Mouse (Mus musculus): ENCODE data around the gene Cit.
A peak's percentile ranks its signal among the peaks of the same experiment; 100 is the strongest.

The Cit gene

DNA sequence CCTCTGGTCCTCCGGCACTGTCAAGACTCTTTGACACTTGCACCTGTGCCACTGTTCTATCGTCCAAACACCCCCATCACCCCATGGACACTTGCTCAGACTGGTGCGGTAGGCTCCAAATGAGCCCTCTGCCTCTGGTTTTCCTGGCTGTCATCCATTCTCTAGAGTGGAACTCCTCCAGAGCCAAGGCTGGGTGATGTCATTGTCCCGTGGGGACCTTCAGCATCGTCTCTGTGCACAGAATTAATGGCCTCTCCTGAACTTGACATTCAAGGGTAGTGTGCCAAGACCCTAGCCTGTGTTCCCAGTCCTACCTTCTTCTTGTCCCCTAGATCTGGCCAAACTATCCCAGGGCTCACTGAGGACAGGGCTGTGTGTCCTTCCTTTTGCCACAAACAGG lies 70.4 kb downstream of the Cit start:
- DNase-seq (ENCODE audit: low read depth), result no peak

DNA sequence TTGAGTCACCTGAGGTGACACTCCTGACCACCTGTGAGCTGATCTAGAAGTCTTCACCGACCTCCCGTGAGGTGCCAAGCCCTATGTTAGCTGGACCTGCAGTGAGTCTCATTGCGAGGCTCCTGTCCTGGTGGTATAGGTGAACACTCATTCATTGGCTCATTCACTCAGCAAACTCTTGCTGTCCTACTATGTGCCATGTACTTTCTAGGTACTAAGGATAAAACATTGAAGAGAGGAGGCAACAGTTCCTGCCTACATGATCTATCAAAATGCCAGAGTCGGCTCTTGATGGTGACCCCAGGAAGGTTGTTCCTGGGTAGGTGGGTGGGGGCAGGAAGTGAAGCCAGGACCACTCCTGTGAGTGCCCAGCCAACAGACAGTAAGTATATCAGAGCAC lies 72.9 kb downstream of the Cit start:
- no peak for DNase-seq (ENCODE audit: low read depth)

DNA sequence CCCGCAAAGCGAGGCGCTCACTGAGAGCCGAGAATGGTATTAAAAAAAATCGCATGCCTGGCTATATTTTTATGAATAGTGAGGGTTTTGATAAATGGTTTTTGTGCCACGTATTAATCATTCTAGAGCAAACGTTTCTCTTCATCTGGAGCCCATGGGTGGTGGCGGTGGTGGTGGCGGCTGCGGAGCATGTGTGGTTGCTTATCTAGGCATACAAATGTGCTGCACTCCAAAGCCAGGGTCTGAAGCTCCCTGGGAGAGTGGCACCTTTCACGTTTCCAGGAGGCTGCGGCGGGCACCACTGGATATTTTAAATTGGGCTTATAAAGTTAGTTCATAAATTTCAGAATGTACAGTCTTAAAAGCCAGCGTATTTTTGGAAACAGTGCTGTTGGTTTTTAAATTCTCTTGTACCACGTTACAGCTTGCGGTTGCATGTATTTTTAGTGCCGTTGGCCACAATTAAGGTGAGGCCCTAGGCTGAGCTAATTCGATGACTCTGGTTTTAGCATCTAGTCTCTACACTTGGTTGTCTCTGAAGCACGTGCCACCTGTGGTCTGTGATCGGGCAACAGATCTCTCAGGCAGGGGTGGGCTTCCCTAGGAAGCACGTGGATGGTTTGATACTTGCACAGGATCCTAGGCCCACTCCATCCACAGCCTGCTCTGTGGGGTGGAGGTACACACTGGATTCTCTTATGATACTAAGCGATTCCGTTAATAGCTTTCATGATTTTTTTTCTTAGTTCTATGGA lies 73.7 kb downstream of the Cit start:
- no peak for DNase-seq (ENCODE audit: low read depth)

DNA sequence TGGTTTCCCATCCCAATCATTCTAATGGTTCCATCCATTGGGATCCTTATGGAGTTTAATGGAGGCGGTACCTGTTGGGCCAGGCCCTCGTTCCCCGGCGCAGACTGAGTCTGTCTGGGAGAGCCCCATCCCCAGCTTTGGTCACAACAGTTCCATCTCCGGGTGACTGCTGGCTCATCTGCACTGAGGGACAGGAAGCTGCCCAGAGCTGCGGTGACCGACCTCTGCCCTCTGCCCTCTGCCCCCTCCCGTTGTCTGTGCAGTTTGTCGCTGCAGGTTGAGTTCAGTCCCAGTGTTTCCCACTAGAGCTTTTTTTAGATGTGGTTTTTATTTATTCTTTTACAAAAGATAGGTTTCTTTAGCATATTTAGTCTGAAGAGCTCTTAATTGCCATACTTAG lies 76.9 kb downstream of the Cit start:
- no peak for DNase-seq (ENCODE audit: low read depth)

DNA sequence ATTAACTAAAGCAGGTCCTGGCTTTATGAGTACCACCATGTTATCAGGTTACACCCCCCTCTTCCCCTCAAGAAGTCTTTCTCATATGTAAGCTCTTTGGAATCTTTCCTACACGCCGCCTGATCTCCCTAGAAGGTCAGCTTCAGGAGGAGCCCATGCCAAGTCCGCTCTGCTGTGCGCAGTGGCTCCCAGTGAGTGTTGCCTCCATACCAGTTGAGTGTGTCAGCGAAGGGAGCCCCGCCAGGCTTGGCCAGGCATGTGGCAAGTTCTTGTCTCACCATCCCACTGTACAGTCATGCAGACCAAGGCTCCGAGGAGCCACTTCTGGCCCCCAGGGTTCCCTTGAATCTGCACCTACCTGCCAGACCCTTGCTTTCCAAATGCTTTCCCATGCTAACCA lies 79.9 kb downstream of the Cit start:
- peak; percentile 18 for DNase-seq (ENCODE audit: low read depth)

DNA sequence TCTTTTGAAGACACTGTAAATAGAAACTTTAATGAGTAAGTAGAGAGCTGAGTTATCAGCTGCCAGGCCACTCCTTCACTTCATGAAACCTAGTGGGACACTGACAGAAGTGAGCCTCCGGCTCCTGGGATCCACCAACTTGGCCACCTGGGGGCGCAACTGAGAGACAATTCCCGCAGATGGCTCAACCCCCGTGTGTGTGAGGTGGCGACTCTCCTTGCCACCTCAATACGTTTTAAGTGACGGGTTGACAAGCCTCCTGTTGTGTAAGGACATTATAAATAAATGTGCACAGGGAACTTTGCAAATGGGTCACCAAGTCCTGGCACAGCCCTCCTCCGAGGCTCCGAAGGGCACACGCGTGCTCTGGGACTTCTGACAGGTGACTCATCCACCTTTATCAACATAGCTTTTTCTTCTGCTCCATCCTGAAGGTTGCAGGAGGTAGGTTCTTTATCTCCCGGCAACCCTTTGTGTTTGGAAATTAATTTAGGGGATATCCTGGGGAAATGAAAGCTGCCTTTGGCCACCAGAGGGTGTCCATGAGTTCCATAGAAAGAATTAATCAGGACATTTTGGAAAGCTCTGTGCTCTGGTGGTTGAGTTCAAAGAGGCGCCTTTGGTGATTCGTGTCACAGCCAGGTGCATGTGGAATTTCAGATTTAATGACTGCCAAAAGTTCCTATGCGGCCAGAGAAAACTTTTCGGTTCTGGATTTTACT lies 83.9 kb downstream of the Cit start:
- no peak for DNase-seq (ENCODE audit: low read depth)

DNA sequence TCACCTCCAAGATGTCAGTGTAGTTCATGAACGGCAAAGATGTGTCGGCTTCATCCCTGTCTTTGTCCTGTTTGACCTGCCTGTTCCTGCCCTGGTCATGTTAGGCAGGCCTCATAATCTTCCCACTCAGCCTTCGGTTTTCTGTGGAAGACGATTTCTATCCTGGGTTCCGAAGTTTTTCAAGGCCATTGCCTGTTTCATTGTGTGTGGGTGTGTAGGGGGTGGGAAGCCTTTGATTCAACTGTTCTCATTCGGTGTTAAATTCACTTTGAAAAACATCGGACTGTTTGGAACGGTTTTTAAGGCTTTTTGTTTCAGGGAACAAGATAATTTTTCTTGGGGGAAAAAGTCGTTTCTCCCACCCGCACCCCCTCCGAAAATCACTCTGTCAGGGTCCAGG lies 87.2 kb downstream of the Cit start:
- DNase-seq (ENCODE audit: low read depth), result no peak

DNA sequence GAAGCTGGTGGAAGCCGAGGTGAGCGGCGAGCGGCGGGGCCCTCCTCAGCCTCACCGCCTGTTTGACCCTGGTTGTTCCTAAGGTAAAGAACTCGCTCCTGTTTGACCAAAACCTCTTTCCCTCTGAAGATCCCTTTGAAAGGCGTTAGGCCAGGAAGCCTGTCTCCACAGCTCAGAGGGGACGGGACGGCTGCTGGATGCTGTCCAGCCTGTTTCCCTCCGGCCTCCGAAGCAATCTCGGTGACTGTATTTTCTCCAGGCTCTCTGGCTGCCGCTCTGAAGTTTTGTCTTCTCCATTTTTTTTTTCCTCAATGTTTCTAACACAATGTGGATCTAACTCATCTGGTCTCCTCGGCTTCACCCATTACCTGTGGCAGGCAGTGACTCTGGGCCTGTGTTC lies 91.8 kb downstream of the Cit start:
- no peak for DNase-seq (ENCODE audit: low read depth)

DNA sequence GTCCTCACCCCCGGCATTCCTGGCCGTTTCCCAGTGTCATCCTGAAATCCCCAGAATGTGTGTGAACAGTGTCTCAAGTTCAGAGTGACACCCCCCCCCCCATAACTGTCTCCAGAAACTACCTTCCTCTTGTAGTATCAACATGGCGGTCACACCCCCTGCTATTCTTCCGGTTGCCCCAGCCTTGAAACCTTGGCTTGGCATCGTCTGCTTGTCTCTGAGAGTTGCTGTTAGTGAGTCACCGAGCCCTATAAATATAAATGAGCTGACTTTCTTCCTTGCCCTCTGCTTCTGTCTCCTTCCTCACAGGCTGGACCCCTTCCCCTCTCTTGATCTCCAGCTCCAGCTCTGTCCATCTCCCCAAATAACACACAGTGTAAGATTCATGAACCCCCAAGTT lies 92.5 kb downstream of the Cit start:
- no peak for DNase-seq (ENCODE audit: low read depth)

DNA sequence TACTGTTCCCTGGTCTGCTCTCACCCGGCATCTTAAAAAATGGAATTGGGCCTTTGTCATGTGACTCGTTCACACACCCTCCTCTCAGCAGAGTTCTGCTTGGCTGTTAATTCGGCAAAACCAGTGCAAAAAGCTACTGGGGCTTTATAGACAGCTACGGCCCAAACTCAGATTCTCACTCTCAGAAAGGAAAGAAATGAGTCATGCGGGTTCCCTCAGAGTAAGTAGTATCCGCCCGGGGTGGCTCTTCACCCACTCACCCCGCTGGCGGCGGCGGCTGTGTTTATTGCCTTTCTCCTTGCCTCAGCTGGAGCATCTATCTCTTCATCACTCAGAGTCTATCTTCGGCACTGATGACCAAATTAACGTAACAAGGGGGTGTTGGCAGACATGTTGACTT lies 93.9 kb downstream of the Cit start:
- no peak for DNase-seq (ENCODE audit: low read depth)

DNA sequence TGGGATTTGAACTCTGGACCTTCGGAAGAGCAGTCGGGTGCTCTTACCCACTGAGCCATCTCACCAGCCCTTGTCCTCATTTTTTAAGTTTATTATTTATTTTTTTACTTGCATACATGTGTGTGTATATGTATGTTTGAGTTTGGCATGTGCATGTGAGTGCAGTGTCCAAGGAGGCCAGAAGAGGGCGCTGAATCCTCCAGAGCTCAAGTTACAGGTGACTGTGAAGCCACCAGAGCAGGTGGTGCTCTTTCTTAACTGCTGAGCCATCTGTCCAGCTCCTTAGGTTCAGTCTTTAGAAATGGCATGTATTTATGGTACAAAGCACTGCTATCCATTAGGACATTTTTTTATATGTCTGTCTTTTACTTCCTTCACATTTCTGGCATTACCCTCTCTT lies 97.3 kb downstream of the Cit start:
- DNase-seq (ENCODE audit: low read depth), result no peak

DNA sequence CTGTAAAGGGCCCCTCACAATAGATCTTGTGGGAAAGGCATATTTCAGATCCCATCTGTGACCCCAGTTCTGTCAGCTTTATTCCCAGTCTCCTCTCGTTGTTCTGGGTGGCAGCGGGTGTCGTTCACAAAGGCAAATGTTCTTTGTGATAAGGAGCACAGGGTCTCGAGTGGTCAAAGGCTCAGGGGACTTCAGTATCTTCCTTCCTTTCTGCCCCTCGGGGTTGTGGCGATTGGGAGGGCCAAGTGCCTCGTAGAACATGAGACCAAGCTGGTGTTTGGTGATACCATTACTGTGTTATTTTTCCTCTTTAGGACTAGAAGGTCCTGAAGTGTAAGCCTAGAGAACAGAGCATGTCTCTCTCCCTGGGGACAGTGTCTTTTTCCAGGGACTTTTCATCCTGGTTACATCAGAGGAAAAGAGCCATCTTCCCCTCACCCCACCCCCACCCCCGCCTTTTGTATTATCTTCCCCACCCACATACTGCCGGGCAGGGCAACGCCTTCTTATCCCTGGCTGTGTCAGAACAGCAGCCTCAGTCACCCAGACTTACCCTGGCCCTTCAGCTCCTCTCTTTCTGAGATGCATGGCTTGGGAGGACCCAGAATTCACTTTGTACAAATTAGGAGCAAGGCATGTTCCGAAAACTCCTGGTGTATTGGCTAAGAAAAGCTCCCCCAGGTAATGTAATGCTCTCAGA lies 99.9 kb downstream of the Cit start:
- DNase-seq (ENCODE audit: low read depth), result no peak

DNA sequence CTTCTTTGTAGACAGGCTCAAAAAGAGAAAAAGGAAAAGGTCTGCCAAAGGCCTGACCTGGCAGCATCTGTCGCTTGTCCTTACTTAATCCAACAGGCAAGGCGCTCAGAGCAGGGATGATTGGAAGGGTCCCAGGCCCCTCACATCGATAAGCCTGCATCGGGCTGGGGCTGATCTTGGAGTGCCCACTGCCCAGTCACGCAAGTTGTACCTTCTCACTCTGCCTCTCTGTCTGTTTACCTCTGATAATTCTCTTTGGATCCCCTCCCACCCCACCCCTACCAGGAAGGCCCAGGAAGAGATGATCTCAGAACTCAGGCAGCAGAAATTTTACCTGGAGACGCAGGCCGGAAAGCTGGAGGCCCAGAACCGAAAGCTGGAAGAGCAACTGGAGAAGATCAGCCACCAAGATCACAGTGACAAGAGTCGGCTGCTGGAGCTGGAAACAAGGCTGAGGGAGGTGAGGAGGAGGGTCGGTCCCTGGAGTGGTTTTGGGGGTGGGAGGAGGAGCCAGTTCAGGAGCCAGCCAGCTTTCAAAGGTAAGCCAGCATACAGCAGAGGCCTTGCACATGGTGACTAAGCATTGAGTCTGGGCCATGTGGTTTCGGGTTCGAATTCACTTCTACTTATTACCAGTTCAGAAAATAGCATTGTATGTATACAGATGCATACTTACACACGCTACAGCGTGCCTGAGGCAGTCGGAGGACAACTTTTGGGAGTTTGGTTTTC lies 102.7 kb downstream of the Cit start:
- DNase-seq (ENCODE audit: low read depth), result no peak

DNA sequence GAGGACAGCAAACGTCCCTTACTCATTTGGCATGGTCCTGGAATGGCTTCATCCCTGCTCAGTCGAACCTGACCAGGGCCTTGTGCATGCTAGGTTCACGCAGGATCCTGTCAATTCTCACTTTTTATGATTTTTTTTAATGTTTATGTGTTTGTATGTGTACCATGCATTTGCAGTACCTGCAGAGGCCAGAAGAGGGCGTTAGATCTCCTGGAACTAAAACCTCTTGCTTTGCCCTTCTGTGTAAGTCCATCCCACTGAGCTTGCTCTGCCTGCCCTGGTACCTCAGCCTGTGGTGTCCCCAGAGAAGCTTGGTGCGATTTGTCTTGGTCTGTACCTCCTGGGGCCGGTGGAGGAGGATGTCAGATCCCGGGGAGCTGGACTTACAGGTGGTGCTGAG lies 105.9 kb downstream of the Cit start:
- no peak for DNase-seq (ENCODE audit: low read depth)

DNA sequence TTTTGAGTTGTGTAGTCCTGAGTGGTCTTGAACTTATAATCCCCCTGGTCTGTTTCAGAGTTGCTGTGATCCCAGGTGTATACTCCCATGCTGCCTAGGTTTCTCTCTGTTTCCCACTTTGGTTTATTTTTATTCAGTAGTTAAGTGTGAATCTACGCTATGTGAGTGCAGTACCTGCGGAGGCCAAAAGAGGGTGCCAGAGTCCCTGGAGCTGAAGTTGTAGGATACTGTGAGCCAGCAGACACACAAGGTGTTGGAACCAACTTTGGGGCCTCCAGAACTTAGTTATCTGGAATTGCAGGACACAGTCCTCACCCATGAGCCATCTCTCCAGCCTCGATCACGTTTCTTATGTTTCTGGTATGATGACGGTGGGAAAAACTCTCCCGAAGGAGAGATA lies 108.1 kb downstream of the Cit start:
- DNase-seq (ENCODE audit: low read depth), result no peak

DNA sequence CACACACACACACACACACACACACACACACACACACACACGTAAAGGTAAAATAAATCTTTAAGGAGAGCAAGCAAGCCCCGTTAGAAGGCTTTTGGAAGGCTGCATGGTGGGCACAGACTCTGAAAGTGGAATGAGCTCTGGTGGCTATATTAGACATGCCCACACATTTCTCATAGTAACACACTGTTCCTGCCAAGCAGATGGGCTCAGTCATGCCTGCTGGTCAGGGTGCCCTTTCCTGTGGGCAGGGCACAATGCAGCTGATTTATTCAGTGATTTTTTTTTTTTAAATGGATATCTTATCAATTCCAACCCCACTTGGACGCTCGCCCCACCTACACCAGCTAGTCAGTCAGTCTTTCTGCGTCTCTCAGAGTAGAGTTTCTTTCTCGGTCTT lies 109.0 kb downstream of the Cit start:
- no peak for DNase-seq (ENCODE audit: low read depth)

DNA sequence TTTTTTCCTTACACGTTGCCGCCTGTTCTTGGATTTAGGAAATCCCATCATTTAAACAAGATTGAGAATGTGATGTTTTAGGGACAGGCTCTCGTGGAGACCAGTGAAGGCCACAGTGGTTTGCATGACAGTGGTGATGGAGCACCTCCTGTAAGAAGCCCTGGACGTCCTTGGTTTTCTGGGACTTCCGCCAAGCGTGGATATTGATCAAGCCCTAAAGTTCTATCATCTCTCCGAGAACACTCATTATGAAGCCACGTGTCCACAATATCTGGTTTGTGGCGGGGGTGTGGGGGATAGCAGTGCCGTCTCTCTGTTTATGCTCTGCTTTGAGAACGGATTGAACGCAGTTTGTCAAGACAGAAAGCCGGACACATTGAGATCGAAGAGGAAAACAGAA lies 109.5 kb downstream of the Cit start:
- no peak for DNase-seq (ENCODE audit: low read depth)

DNA sequence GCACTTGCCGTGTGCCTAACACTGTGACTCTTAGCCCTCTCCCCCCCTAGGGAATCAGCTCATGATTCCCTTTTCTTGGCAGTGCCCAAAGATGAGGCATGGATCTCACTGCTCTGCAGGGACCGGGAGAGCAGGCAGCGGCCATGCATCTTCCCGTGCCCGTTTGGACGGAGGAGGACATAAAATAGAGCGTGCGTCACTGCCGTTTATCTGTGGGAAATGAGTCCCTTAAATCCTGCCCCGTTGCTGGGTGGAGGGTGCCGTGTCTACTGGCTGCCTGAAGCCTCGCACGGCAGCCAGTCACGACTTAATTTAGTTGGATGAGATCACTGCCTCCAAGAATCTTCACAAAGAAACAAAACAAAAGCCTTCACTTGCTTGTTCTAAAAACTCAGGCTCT lies 110.1 kb downstream of the Cit start:
- DNase-seq (ENCODE audit: low read depth), result no peak

DNA sequence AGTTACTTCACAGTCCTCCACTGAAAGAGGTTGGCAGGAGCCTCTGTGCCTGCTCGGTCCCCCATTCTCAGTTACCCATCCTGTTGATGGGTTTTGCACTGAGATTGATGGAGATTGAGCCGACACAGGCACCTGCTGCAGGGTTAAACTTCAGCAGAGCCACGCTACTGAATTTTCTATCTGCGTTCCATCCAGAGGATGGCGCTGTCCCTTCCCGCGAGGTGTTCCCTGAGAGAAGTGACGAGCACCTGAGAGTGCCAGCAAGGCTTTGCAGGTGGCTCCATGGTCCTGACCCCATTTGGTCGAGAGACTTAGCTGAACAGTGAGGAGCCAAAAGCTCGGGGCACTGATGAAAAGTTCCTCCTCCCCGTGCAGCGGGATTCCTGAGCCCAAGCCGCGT lies 111.0 kb downstream of the Cit start:
- no peak for DNase-seq (ENCODE audit: low read depth)

DNA sequence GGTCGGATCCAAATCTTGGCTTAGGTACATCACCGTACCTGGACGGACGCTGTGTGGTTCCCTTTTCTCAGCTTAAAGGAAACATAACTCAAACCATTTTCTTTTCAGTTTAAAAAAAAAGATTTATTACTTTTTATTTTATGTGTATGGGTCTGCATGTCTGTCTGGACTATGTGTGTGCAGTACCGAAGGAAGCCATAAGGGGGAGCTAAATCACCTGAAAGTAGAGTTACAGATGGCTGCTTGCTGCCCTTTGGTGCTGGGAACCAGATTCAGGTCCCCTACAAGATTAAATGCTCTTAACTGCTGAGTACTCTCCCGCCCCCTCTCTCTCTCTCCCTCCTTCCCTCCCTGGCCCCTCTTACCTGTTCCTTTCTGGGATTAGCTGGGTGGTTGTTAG lies 112.1 kb downstream of the Cit start:
- no peak for DNase-seq (ENCODE audit: low read depth)

DNA sequence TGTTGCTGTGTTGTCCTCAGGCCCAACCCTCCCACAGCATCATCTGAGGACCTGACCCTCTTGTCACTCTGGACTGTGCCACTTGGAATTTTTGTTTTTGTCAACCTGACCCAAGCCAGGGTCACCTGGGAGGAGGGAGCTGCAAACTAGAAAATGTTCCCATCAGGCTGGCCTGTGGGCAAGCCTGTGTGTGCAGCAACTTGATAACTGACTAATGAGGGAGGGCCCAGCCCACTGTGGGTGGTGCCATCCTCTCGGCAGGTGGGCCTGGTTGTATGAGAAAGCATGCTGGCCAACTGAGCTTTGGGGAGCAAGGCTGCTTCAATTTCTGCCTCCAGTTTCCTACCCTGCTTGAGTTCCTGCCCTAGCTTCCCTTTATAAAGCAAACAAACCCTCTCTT lies 113.3 kb downstream of the Cit start:
- no peak for DNase-seq (ENCODE audit: low read depth)

DNA sequence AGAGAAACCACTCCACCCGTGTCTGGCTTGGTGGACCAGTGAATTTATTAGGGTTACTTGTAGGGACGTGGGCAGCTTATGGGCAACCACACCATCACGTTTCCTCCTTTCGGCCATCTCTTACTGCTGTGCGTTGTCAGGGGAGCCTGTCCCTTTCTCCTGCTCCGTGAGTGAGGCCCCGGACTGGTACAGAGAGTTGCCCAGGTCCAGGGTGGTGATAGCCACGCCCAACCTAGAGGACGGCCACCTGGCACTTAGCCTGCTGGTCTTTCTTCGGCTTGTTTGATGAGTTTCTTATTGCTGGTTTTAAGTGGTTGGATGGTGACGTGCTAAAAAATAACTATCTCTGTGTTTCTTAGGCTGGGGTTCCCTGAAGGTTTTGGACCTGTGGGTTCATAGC lies 113.7 kb downstream of the Cit start:
- DNase-seq (ENCODE audit: low read depth), result no peak

DNA sequence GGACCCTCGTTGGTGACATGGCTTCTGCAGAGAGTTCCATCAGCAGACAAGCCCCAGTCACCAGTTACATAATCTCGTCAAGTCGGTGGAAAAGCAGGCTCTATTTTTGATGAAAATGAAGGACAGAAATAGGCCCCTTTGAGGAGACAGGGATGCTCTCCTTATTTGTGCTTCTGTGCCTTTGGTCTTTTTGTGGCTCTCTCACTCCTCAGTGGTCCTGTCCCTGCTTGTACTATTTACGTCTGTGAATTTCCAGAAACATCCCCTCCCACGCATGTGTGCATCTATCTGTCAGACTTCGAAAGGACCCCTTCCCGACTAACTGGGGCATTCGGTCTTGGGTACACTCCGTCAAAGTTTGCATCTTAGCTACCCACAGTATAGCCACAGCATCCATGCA lies 116.7 kb downstream of the Cit start:
- no peak for DNase-seq (ENCODE audit: low read depth)

Measured in fibroblast of lung, adult 2 months (primary cell).